Mouse (Mus musculus): ENCODE results near the gene Rpf1.

DNA sequence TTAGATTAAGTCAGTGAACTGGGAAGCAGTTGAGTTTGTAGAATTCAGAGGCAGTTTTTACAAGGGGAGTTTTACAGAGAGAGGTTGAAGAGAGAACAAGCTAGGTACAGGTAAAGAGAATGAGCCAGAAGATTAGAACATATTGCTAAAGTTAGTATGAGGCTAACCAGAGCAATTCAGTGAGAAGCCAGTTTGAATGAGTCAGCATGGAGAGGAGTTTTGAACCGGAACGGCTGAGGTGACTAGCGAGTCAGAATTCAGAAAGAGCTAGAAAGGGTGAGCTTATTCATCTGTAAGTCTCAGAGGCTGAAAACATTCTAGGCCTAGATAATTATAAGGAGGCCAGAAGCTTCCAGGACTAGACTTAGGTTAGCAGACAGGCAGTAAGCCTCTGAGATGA, 46.8 kb downstream of the Rpf1 start:
- TF ChIP-seq CTCF (IDR thresholded peaks at IDR 0.05; ENCODE audit: borderline replicate concordance, insufficient read depth, low read length) (no peak), POLR2A (IDR thresholded peaks at IDR 0.05; ENCODE audit: low read depth, low read length) (no peak)
